In the genomic region with DNA sequence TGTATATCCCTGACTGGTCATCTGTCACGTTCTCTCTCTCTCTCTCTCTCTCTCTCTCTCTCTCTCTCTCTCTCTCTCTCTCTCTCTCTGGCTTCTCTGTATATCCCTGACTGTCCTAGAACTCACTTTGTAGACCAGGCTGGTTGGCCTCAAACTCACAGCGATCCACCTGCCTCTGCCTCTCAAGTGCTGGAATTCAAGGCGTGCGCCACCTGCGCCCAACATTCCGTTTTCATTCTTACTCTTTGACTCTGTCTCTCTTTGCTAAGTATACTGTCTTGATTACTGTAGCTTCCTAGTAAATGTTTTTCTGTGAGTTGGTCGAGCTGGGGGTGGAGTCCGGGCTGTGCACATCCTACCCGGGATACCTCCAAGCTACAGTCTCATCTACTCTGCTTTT, we compare ENCODE assay signal across 27 mouse cellular contexts.
"Had no signal": no experiment of that assay in that cellular context is flagged by ENCODE, and none has a peak within 500 bp of the region (broad histone marks: within the 10 kb centered on the region; RNA-seq: fewer than 3 reads in every experiment).

No protein-coding gene starts in this region.

- DNase-seq: left cerebral cortex, postnatal 4 days; liver; liver, embryonic 13.5 days; liver, postnatal 0 days; lung, adult 18-20 months; lung, adult 2 months; lung, embryonic 14.5 days; lung, postnatal 10 days; lung, postnatal 14 days; lung, postnatal 36 days; lung, postnatal 4 days; midbrain, embryonic 14.5 days had no signal

- H3K36me3 ChIP-seq: limb, embryonic 10.5 days; limb, embryonic 12.5 days; limb, embryonic 13.5 days; limb, embryonic 15.5 days; liver, embryonic 12.5 days; liver, embryonic 13.5 days; liver, embryonic 15.5 days; lung, embryonic 15.5 days; midbrain, embryonic 10.5 days; midbrain, embryonic 12.5 days; midbrain, embryonic 13.5 days; midbrain, embryonic 15.5 days; neural tube, embryonic 12.5 days had no signal

- H3K4me3 ChIP-seq: limb, embryonic 10.5 days; limb, embryonic 12.5 days; limb, embryonic 13.5 days; limb, embryonic 15.5 days; liver, embryonic 12.5 days; liver, embryonic 13.5 days; liver, embryonic 15.5 days; lung, embryonic 15.5 days; megakaryocyte, embryonic 14.5 days; midbrain, embryonic 10.5 days; midbrain, embryonic 12.5 days; midbrain, embryonic 13.5 days; midbrain, embryonic 15.5 days; neural tube, embryonic 12.5 days had no signal

- H3K4me2 ChIP-seq: limb, embryonic 12.5 days; limb, embryonic 13.5 days; limb, embryonic 15.5 days; liver, embryonic 11.5 days; liver, embryonic 12.5 days; liver, embryonic 13.5 days; liver, embryonic 15.5 days; lung, embryonic 14.5 days; lung, embryonic 15.5 days; midbrain, embryonic 11.5 days; midbrain, embryonic 12.5 days; midbrain, embryonic 13.5 days; midbrain, embryonic 15.5 days; neural tube, embryonic 12.5 days had no signal

- H3K27me3 ChIP-seq: limb, embryonic 12.5 days; limb, embryonic 13.5 days; limb, embryonic 15.5 days; liver, embryonic 13.5 days; lung, embryonic 15.5 days; midbrain, embryonic 12.5 days; midbrain, embryonic 13.5 days; midbrain, embryonic 15.5 days; neural tube, embryonic 12.5 days had no signal
